Mouse (Mus musculus): Measurements from ENCODE around the gene Ogg1.

DNA sequence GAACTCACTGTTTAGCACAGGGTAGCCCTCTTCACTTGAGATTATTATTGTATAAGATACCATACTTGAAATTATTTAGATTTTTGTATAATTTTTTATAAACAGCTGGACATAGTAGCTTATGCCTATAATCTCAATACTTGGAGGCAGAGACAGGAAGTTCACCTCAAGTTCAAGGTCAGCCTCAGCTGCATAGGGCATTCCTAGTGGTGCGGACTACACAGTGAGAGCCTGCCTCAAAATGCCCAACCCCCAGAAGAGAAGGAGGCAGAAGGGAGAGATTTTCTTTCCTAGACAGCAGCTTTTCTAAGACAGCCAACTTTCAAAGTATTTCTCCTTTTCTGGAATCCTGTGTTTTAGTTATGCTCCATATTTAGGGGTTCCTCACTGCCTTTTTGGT lies 24.4 kb downstream of the Ogg1 start:
- TF ChIP-seq CTCF (conservative IDR thresholded peaks at IDR 0.05; ENCODE audit: low read length) (no peak), NANOG (IDR thresholded peaks at IDR 0.05; ENCODE audit: borderline replicate concordance, low read length) (no peak), POU5F1 (IDR thresholded peaks at IDR 0.05; ENCODE audit: borderline replicate concordance, low read length) (no peak)

All from E14TG2a.4 (cell line).